Mouse (Mus musculus): ENCODE results near the gene Tom1l1.
"Not testable (repeated sequence)": the region's sequence is repeated elsewhere in the genome, so short reads cannot be mapped to it uniquely, and the experiment has no call there.

The Tom1l1 gene

GRCm38 (mm10) chr11:90687460-90688416, at the start of gene Tom1l1:
TSS of gene Tom1l1 (minus strand) at chr11:90688366.
- DNase-seq (ENCODE audit: low spot score): peak; percentile 16

GRCm38 (mm10) chr11:90733575-90733974, 45.4 kb upstream of the Tom1l1 start:
- no peak for DNase-seq (ENCODE audit: low spot score)

- no peak for DNase-seq (ENCODE audit: low spot score)
Measured at GRCm38 (mm10) chr11:90727354-90728125, 39.4 kb upstream of the Tom1l1 start.

GRCm38 (mm10) chr11:90726730-90727129, 38.6 kb upstream of the Tom1l1 start:
- DNase-seq (ENCODE audit: low spot score): no peak

GRCm38 (mm10) chr11:90722304-90722703, 34.1 kb upstream of the Tom1l1 start:
- no peak for DNase-seq (ENCODE audit: low spot score)

GRCm38 (mm10) chr11:90717719-90718118, 29.6 kb upstream of the Tom1l1 start:
- DNase-seq (ENCODE audit: low spot score): no peak

GRCm38 (mm10) chr11:90711596-90711995, 23.4 kb upstream of the Tom1l1 start:
- DNase-seq (ENCODE audit: low spot score): no peak

GRCm38 (mm10) chr11:90707134-90707533, 19.0 kb upstream of the Tom1l1 start:
- DNase-seq (ENCODE audit: low spot score): not testable (repeated sequence)

GRCm38 (mm10) chr11:90697480-90698240, 9.5 kb upstream of the Tom1l1 start:
- no peak for DNase-seq (ENCODE audit: low spot score)

- no peak for DNase-seq (ENCODE audit: low spot score)
Measured at GRCm38 (mm10) chr11:90695811-90696210, 7.6 kb upstream of the Tom1l1 start.

- no peak for DNase-seq (ENCODE audit: low spot score)
Measured at GRCm38 (mm10) chr11:90694206-90694605, 6.0 kb upstream of the Tom1l1 start.

- DNase-seq (ENCODE audit: low spot score): no peak
Measured at GRCm38 (mm10) chr11:90690361-90690760, 2.2 kb upstream of the Tom1l1 start.

GRCm38 (mm10) chr11:90687040-90687439, 1.1 kb downstream of the Tom1l1 start:
- DNase-seq (ENCODE audit: low spot score): no peak

- DNase-seq (ENCODE audit: low spot score): no peak
Measured at GRCm38 (mm10) chr11:90686287-90687025, 1.7 kb downstream of the Tom1l1 start.

GRCm38 (mm10) chr11:90685196-90685595, 3.0 kb downstream of the Tom1l1 start:
- DNase-seq (ENCODE audit: low spot score): no peak

GRCm38 (mm10) chr11:90684765-90685164, 3.4 kb downstream of the Tom1l1 start:
- DNase-seq (ENCODE audit: low spot score): no peak

GRCm38 (mm10) chr11:90681171-90681570, 7.0 kb downstream of the Tom1l1 start:
- no peak for DNase-seq (ENCODE audit: low spot score)

GRCm38 (mm10) chr11:90678582-90678981, 9.6 kb downstream of the Tom1l1 start:
- DNase-seq (ENCODE audit: low spot score): no peak

GRCm38 (mm10) chr11:90677771-90678288, 10.3 kb downstream of the Tom1l1 start:
- no peak for DNase-seq (ENCODE audit: low spot score)

GRCm38 (mm10) chr11:90677027-90677426, 11.1 kb downstream of the Tom1l1 start:
- DNase-seq (ENCODE audit: low spot score): no peak

GRCm38 (mm10) chr11:90675479-90676110, 12.6 kb downstream of the Tom1l1 start:
- no peak for DNase-seq (ENCODE audit: low spot score)

Measured in urinary bladder, postnatal 10 days (tissue).